In genomic region chr13:118979505-118979904, GRCm38 (mm10) we compare ENCODE assay signal across 32 mouse cellular contexts.
"Had no signal": no experiment of that assay in that cellular context is flagged by ENCODE, and none has a peak within 500 bp of the region (broad histone marks: within the 10 kb centered on the region; RNA-seq: fewer than 3 reads in every experiment).

No protein-coding gene starts in this region.

- H3K4me3 ChIP-seq: heart, embryonic 10.5 days; heart, embryonic 12.5 days; heart, embryonic 13.5 days; heart, embryonic 15.5 days; hindbrain, embryonic 10.5 days; hindbrain, embryonic 12.5 days; hindbrain, embryonic 13.5 days; hindbrain, embryonic 15.5 days; kidney, embryonic 15.5 days; layer of hippocampus, adult 2 months; left cerebral cortex, adult 2 months had no signal

- ATAC-seq: hindbrain, embryonic 16.5 days; hindbrain, postnatal 0 days; inflammation-experienced regulatory T-cells, adult 6 months had no signal

- H3K4me1 ChIP-seq: heart, embryonic 10.5 days; heart, embryonic 13.5 days; heart, embryonic 15.5 days; hindbrain, embryonic 10.5 days; hindbrain, embryonic 12.5 days; hindbrain, embryonic 15.5 days had no signal

- H3K27ac ChIP-seq: heart, embryonic 10.5 days; heart, embryonic 13.5 days; heart, embryonic 15.5 days; hindbrain, embryonic 10.5 days; hindbrain, embryonic 12.5 days; hindbrain, embryonic 13.5 days; hindbrain, embryonic 14.5 days; hindbrain, embryonic 15.5 days; hindbrain, postnatal 0 days; kidney, embryonic 15.5 days; kidney, postnatal 0 days; layer of hippocampus, adult 2 months; left cerebral cortex, adult 2 months had no signal

- H3K27me3 ChIP-seq: heart, embryonic 12.5 days; heart, embryonic 13.5 days; heart, embryonic 15.5 days; hindbrain, embryonic 12.5 days; hindbrain, embryonic 13.5 days; hindbrain, embryonic 15.5 days; kidney, embryonic 15.5 days had no signal

- H3K4me2 ChIP-seq: heart, embryonic 11.5 days; heart, embryonic 12.5 days; heart, embryonic 13.5 days; heart, embryonic 15.5 days; hindbrain, embryonic 12.5 days; hindbrain, embryonic 13.5 days; hindbrain, embryonic 14.5 days; hindbrain, embryonic 15.5 days; kidney, embryonic 15.5 days had no signal

- H3K9ac ChIP-seq: heart, embryonic 12.5 days; heart, embryonic 13.5 days; heart, embryonic 15.5 days; hindbrain, embryonic 12.5 days; hindbrain, embryonic 13.5 days; hindbrain, embryonic 14.5 days; hindbrain, embryonic 15.5 days; kidney, embryonic 15.5 days had no signal

- H3K9me3 ChIP-seq: heart, embryonic 10.5 days; heart, embryonic 12.5 days; heart, embryonic 13.5 days; heart, embryonic 15.5 days; hindbrain, embryonic 10.5 days; hindbrain, embryonic 12.5 days; hindbrain, embryonic 13.5 days; hindbrain, embryonic 15.5 days; kidney, embryonic 15.5 days had no signal

- H3K36me3 ChIP-seq: heart, embryonic 10.5 days; heart, embryonic 12.5 days; heart, embryonic 13.5 days; heart, embryonic 15.5 days; hindbrain, embryonic 10.5 days; hindbrain, embryonic 12.5 days; hindbrain, embryonic 13.5 days; hindbrain, embryonic 15.5 days; kidney, embryonic 15.5 days had no signal

- DNase-seq: heart, postnatal 10 days; heart, postnatal 36 days; heart, postnatal 4 days; kidney, adult 11 months; kidney, adult 18-20 months; kidney, adult 2 months; kidney, adult 8-10 months; kidney, adult 9 months; kidney, postnatal 10 days; kidney, postnatal 14 days; kidney, postnatal 25 days; kidney, postnatal 36 days; kidney, postnatal 4 days; layer of hippocampus, adult 9-11 months; layer of hippocampus, postnatal 36 days had no signal
